Mouse (Mus musculus): Measurements from ENCODE around the gene Gab1.

The Gab1 gene

DNA sequence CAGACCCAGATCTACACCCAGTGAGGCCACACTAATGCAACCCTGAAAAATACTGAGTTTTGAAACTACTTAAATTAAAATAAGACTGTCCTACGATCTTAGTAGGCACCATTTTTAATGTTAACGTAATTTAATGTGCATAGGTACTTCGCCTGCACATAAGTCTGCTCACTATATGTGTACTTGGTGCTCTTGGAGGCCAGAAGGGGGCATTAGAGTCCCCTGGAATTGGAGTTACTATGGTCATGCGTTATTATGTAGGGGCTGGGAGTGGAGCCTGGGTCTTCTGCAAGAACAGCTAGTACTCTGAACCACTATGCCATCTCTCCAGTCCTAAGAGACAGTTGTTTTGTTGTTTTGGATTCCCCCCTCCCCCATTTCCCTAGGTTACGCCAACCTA lies 88.1 kb downstream of the Gab1 start:
- Histone ChIP-seq H3K27me3 (ENCODE audit: insufficient read depth, low read length) (no peaks in the 10 kb centered on the region), H3K4me1 (replicated peaks; ENCODE audit: low read depth, low read length) (peaks cover 61% of the 10 kb centered on the region)
- TF ChIP-seq POU5F1 (IDR thresholded peaks at IDR 0.05; ENCODE audit: borderline replicate concordance, low read length) (no peak), CTCF (conservative IDR thresholded peaks at IDR 0.05; ENCODE audit: low read length) (no peak), NANOG (IDR thresholded peaks at IDR 0.05; ENCODE audit: borderline replicate concordance, low read length) (no peak)

DNA sequence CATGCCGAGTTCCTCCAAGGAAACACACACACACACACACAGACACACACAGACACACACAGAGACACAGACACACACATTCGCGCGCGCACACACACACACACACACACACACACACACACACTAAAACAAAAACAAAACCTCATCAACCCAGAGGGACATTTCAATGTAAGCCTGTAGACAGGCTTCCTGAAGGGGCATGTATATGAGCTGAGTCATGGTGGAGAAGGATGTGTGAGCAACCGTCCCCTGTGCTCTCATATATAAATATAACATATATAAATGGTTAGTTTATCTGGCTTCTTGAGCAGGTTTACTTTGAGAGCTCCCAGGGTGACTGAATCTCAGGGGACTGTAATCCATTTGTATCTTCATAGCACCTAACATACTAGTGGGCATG lies 91.0 kb downstream of the Gab1 start:
- peaks cover 63% of the 10 kb centered on the region for H3K4me1 ChIP-seq (replicated peaks; ENCODE audit: low read depth, low read length)
- no peak for TF ChIP-seq CTCF (conservative IDR thresholded peaks at IDR 0.05; ENCODE audit: low read length)
- TF ChIP-seq POU5F1 (IDR thresholded peaks at IDR 0.05; ENCODE audit: borderline replicate concordance, low read length): no peak
- no peak for TF ChIP-seq NANOG (IDR thresholded peaks at IDR 0.05; ENCODE audit: borderline replicate concordance, low read length)
- H3K4me3 ChIP-seq (replicated peaks; ENCODE audit: low read length): no peak overlapping the region

More for the DNA sequence above, 88.1 kb downstream of the Gab1 start:
- H3K36me3 ChIP-seq (ENCODE audit: insufficient read depth, low read length): peaks cover 99% of the 10 kb centered on the region
- no peak overlapping the region for H3K4me3 ChIP-seq (replicated peaks; ENCODE audit: low read length)
- H3K9me3 ChIP-seq (ENCODE audit: low read length): no peaks in the 10 kb centered on the region

DNA sequence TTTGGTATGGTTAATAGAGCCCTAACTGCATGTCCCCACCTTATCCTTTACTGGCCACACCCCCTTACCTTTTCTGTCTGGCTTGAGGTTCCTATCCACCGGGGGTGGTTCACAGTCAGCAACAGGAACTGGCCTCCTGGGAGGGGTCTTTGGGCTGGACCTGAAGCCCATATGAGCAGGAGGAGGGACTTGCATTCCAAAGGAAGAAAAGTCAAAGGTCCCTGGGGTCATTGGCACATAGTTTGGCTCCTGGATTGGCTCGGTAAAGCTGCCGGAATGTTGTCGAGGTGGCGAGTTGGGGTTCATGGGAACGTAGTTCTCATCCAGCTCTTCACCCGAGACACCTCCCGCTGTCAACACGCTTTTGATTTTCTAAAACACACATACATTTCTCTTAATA lies 95.8 kb downstream of the Gab1 start:
- TF ChIP-seq POU5F1 (IDR thresholded peaks at IDR 0.05; ENCODE audit: borderline replicate concordance, low read length) (no peak), NANOG (IDR thresholded peaks at IDR 0.05; ENCODE audit: borderline replicate concordance, low read length) (no peak), CTCF (conservative IDR thresholded peaks at IDR 0.05; ENCODE audit: low read length) (no peak)
- no peaks in the 10 kb centered on the region for H3K9me3 ChIP-seq (ENCODE audit: low read length)
- H3K27me3 ChIP-seq (ENCODE audit: insufficient read depth, low read length): no peaks in the 10 kb centered on the region
- peaks cover 43% of the 10 kb centered on the region for H3K4me1 ChIP-seq (replicated peaks; ENCODE audit: low read depth, low read length)
- peaks cover 98% of the 10 kb centered on the region for H3K36me3 ChIP-seq (ENCODE audit: insufficient read depth, low read length)
- H3K4me3 ChIP-seq (replicated peaks; ENCODE audit: low read length): no peak overlapping the region

More for the DNA sequence above, 91.0 kb downstream of the Gab1 start:
- Histone ChIP-seq H3K9me3 (ENCODE audit: low read length) (no peaks in the 10 kb centered on the region), H3K36me3 (ENCODE audit: insufficient read depth, low read length) (peaks cover 100% of the 10 kb centered on the region), H3K27me3 (ENCODE audit: insufficient read depth, low read length) (no peaks in the 10 kb centered on the region)

DNA sequence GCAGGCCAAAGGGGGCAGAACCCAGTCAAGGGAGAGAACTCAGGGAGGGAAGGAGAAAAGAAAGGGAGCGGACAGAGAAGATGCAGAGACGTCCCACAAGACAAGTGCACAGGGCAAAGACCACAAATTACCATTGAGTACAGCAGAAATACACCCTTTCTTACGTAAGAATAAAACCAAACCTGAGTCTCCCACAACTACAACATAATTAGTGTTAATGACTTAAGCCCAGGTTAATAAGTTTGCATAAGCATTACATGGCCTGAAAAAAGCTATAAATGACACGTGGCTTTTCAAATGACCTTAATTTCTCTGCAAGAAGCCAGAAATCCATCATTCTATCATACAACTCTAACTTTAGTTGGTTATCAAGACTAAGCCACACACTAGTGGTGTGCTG lies 97.0 kb downstream of the Gab1 start:
- Histone ChIP-seq H3K4me3 (replicated peaks; ENCODE audit: low read length) (no peak overlapping the region), H3K9me3 (ENCODE audit: low read length) (no peaks in the 10 kb centered on the region)
- TF ChIP-seq NANOG (IDR thresholded peaks at IDR 0.05; ENCODE audit: borderline replicate concordance, low read length) (no peak), CTCF (conservative IDR thresholded peaks at IDR 0.05; ENCODE audit: low read length) (no peak), POU5F1 (IDR thresholded peaks at IDR 0.05; ENCODE audit: borderline replicate concordance, low read length) (no peak)

DNA sequence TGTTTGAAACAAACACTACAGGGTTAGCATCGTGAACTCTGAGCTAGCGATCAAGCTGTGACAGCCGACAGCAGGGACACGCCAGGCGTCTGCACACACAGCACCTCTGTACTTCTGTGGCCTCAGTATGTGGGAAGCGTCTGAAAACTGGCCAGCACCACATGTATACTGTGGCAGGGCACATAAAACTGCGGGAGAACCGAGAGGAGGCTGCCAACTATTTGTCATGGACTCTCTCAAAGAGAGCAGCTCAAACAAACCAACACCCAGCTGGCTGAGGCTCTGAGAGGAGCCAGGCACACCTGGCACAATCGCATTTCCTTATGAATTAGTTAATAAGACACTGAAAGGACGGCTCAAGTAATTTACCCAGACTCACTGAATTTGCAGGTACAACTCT lies 99.0 kb downstream of the Gab1 start:
- no peaks in the 10 kb centered on the region for H3K9me3 ChIP-seq (ENCODE audit: low read length)
- H3K4me1 ChIP-seq (replicated peaks; ENCODE audit: low read depth, low read length): peaks cover 36% of the 10 kb centered on the region
- H3K4me3 ChIP-seq (replicated peaks; ENCODE audit: low read length): no peak overlapping the region
- TF ChIP-seq CTCF (conservative IDR thresholded peaks at IDR 0.05; ENCODE audit: low read length): no peak
- TF ChIP-seq POU5F1 (IDR thresholded peaks at IDR 0.05; ENCODE audit: borderline replicate concordance, low read length): no peak
- TF ChIP-seq NANOG (IDR thresholded peaks at IDR 0.05; ENCODE audit: borderline replicate concordance, low read length): no peak
- H3K27me3 ChIP-seq (ENCODE audit: insufficient read depth, low read length): no peaks in the 10 kb centered on the region
- peaks cover 98% of the 10 kb centered on the region for H3K36me3 ChIP-seq (ENCODE audit: insufficient read depth, low read length)

More for the DNA sequence above, 97.0 kb downstream of the Gab1 start:
- Histone ChIP-seq H3K4me1 (replicated peaks; ENCODE audit: low read depth, low read length) (peaks cover 40% of the 10 kb centered on the region), H3K36me3 (ENCODE audit: insufficient read depth, low read length) (peaks cover 98% of the 10 kb centered on the region), H3K27me3 (ENCODE audit: insufficient read depth, low read length) (no peaks in the 10 kb centered on the region)

DNA sequence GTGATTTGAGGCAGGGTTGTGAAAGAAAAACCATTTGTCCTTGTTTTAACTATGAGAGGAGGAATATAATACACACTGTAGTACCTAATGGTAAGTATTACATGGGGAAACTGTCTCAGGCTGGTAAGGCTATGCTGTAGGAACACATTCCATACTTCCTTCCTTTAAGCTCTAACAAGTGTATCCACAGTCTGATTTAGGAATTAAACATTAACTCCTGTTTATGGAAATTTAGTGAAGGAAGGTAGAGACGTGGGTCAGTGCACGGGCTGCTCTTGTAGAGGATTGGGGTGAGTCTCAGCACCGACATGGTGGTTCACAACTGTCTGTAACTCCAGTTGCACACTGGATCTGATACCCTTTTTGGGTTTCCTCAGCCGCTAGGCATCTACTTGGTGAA lies 100.0 kb downstream of the Gab1 start:
- Histone ChIP-seq H3K4me3 (replicated peaks; ENCODE audit: low read length) (no peak overlapping the region), H3K4me1 (replicated peaks; ENCODE audit: low read depth, low read length) (peaks cover 31% of the 10 kb centered on the region), H3K36me3 (ENCODE audit: insufficient read depth, low read length) (peaks cover 98% of the 10 kb centered on the region), H3K27me3 (ENCODE audit: insufficient read depth, low read length) (no peaks in the 10 kb centered on the region), H3K9me3 (ENCODE audit: low read length) (no peaks in the 10 kb centered on the region)
- TF ChIP-seq NANOG (IDR thresholded peaks at IDR 0.05; ENCODE audit: borderline replicate concordance, low read length) (no peak), CTCF (conservative IDR thresholded peaks at IDR 0.05; ENCODE audit: low read length) (no peak), POU5F1 (IDR thresholded peaks at IDR 0.05; ENCODE audit: borderline replicate concordance, low read length) (no peak)

DNA sequence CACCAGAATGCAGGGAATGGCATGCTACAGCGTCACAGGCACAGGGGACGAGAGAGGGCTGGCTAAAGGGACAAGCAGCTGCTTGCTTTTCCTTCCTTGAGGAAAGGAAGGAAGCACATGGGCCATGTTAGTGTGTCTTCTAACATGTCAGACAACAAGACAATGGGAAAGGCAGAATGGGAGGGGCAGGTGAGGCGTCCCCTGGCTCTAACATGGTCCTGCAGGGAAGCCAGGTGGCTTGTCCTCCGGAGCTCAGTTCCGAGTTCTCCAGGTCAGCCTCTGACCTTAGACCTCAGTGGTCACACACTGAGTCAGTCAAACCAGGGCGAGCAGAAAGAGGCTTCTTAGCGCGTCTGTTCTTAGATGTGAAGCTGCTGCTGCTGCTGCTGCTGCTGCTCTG lies 103.9 kb downstream of the Gab1 start:
- Histone ChIP-seq H3K4me1 (replicated peaks; ENCODE audit: low read depth, low read length) (peaks cover 16% of the 10 kb centered on the region), H3K9me3 (ENCODE audit: low read length) (no peaks in the 10 kb centered on the region), H3K27me3 (ENCODE audit: insufficient read depth, low read length) (no peaks in the 10 kb centered on the region), H3K36me3 (ENCODE audit: insufficient read depth, low read length) (peaks cover 95% of the 10 kb centered on the region), H3K4me3 (replicated peaks; ENCODE audit: low read length) (no peak overlapping the region)
- TF ChIP-seq NANOG (IDR thresholded peaks at IDR 0.05; ENCODE audit: borderline replicate concordance, low read length): no peak
- TF ChIP-seq CTCF (conservative IDR thresholded peaks at IDR 0.05; ENCODE audit: low read length): no peak
- TF ChIP-seq POU5F1 (IDR thresholded peaks at IDR 0.05; ENCODE audit: borderline replicate concordance, low read length): no peak

DNA sequence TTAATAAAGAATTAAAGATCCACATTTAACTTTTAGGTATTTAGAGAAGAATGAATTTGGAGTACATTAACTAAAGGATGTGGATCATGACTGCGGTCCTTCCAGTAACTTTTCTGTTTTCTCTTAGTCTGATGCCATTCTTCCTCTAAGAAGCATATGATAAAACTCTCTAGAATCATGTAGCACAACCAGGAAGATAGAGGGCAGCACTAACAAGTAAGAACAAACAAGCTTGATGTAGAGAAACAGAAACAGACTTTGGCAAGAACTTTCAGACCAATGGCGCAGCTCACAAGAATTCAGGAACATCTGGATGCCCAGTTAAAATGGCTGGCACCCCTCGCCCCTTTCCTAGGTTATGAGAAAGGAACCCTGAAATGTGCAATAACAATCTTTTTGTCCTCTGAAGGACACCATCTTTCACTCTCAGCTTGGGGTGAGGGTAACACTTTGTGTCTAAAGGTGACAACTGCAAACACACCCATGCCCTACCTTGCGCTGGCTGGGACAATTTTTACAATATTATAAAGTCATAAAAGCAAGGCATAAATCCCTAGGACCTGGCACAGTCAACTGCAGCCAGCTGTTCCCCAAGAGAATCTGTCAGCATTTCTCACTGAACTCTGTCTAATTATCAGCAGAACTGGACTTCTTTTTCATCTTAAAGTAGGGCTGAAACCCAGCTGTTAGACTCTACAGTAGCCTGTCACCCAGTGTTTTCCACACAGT lies 107.4 kb downstream of the Gab1 start:
- Histone ChIP-seq H3K9me3 (ENCODE audit: low read length) (no peaks in the 10 kb centered on the region), H3K4me3 (replicated peaks; ENCODE audit: low read length) (no peak overlapping the region), H3K36me3 (ENCODE audit: insufficient read depth, low read length) (peaks cover 95% of the 10 kb centered on the region), H3K27me3 (ENCODE audit: insufficient read depth, low read length) (no peaks in the 10 kb centered on the region), H3K4me1 (replicated peaks; ENCODE audit: low read depth, low read length) (peaks cover 10% of the 10 kb centered on the region)
- no peak for TF ChIP-seq POU5F1 (IDR thresholded peaks at IDR 0.05; ENCODE audit: borderline replicate concordance, low read length)
- no peak for TF ChIP-seq NANOG (IDR thresholded peaks at IDR 0.05; ENCODE audit: borderline replicate concordance, low read length)
- no peak for TF ChIP-seq CTCF (conservative IDR thresholded peaks at IDR 0.05; ENCODE audit: low read length)

DNA sequence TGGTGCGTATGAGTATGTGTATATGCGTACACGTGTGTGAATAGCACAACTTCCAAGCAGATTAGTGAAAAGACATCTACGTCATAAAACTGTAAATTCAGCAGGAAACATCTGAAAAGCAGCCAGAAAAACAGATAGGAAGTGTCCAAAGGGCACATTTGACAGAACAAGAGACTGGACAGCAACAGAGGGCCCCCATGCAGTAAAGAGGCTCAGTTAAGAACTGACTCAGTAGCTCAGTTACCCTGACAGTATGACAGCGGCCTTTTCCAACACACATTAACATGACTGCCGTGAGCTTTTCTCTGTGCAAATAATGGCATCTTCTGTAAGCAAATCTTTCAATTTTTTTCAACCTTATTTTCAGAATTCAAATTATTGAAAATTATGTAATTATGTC lies 111.9 kb downstream of the Gab1 start:
- H3K4me3 ChIP-seq (replicated peaks; ENCODE audit: low read length): no peak overlapping the region
- peaks cover 3% of the 10 kb centered on the region; the same call in 1 of the 2 replicates for H3K4me1 ChIP-seq (replicated peaks; ENCODE audit: low read depth, low read length)
- peaks cover 95% of the 10 kb centered on the region for H3K36me3 ChIP-seq (ENCODE audit: insufficient read depth, low read length)
- no peaks in the 10 kb centered on the region for H3K9me3 ChIP-seq (ENCODE audit: low read length)
- no peaks in the 10 kb centered on the region for H3K27me3 ChIP-seq (ENCODE audit: insufficient read depth, low read length)
- TF ChIP-seq POU5F1 (IDR thresholded peaks at IDR 0.05; ENCODE audit: borderline replicate concordance, low read length): no peak
- no peak for TF ChIP-seq NANOG (IDR thresholded peaks at IDR 0.05; ENCODE audit: borderline replicate concordance, low read length)
- TF ChIP-seq CTCF (conservative IDR thresholded peaks at IDR 0.05; ENCODE audit: low read length): no peak

Measured in E14TG2a.4 (cell line).